Mouse (Mus musculus): ENCODE measurements around the gene Pa2g4.

- no peak for TF ChIP-seq CTCF (IDR thresholded peaks at IDR 0.05; ENCODE audit: low read depth)
- peak; percentile 55 for TF ChIP-seq EP300 (IDR thresholded peaks at IDR 0.05; ENCODE audit: low read depth)
These were observed 21.9 kb upstream of the Pa2g4 start for GRCm38 (mm10) chr10:128587697-128588096.
